Mouse (Mus musculus) CH12.LX (cell line): Measurements from ENCODE around the gene Fam168b. TPM values are rescaled to one million over a fixed set of nuclear protein-coding genes. Genes with fewer than 3 reads are reported as not detected.

Source experiments
- DNase-seq: peaks from one replicate; pipeline ENCODE4 v3.0.0-alpha.2; 2013; ENCODE audit errors: extremely low read depth
- H3K27ac ChIP-seq: 2 replicates; pipeline ENCODE4 v1.5.1; 2012; ENCODE audit warnings: low read depth, mild to moderate bottlenecking, control low read depth, moderate library complexity; ENCODE audit not compliant: insufficient read depth
- H3K27me3 ChIP-seq: replicated peaks from 2 replicates; pipeline ENCODE3; 2012; ENCODE audit warnings: inconsistent platforms
- H3K36me3 ChIP-seq, 2 experiments: replicated peaks in 1 of 2; 2 replicates each; pipeline versions ENCODE3 to v1.6.1; 2012; ENCODE audit warnings: inconsistent platforms in 1 of 2, low read length in 1 of 2, mild to moderate bottlenecking in 1 of 2, mixed read lengths in 1 of 2, moderate library complexity in 1 of 2; ENCODE audit not compliant: control insufficient read depth in 1 of 2, insufficient read depth in 1 of 2
- H3K4me1 ChIP-seq, 2 experiments: 2 replicates each; pipeline ENCODE4 v1.6.1; 2012; ENCODE audit warnings: inconsistent platforms in 1 of 2, moderate library complexity in 1 of 2; ENCODE audit not compliant: insufficient read depth in 2 of 2, control insufficient read depth in 1 of 2
- H3K4me2 ChIP-seq: 2 replicates; pipeline ENCODE4 v1.6.1; 2012; ENCODE audit warnings: low read depth, mild to moderate bottlenecking, control low read depth; ENCODE audit not compliant: poor library complexity, insufficient read depth, severe bottlenecking
- H3K4me3 ChIP-seq, 3 experiments: fragments of 150-350 bp in 1 of 3; sonication (generic) in 1 of 3; replicated peaks in 1 of 3; 2 replicates each; pipeline versions ENCODE3 to v1.5.1; 2011 to 2012; ENCODE audit warnings: low read depth in 2 of 3, low read length in 2 of 3, mild to moderate bottlenecking in 2 of 3, moderate library complexity in 2 of 3, control low read depth in 1 of 3, improper control_type of control experiment in 1 of 3, inconsistent platforms in 1 of 3, mixed read lengths in 1 of 3; ENCODE audit not compliant: poor library complexity in 1 of 3
- H3K79me2 ChIP-seq: replicated peaks from 2 replicates; pipeline ENCODE4 v1.6.1; 2012; ENCODE audit warnings: mild to moderate bottlenecking, moderate library complexity; ENCODE audit not compliant: control insufficient read depth, poor library complexity, insufficient read depth, severe bottlenecking; ENCODE audit errors: extremely low read depth
- H3K9ac ChIP-seq: 2 replicates; pipeline ENCODE4 v1.6.1; 2012; ENCODE audit warnings: low read depth, mild to moderate bottlenecking, control low read depth, moderate library complexity; ENCODE audit not compliant: insufficient read depth
- H3K9me3 ChIP-seq: replicated peaks from 2 replicates; pipeline ENCODE3; 2012; ENCODE audit warnings: low read length, inconsistent platforms, mixed read lengths
- CHD1 ChIP-seq: IDR thresholded peaks from 2 replicates; pipeline ENCODE4 v1.6.1; 2012; ENCODE audit warnings: low read depth, low read length, improper control_type of control experiment, inconsistent platforms
- CHD2 ChIP-seq: IDR thresholded peaks from 2 replicates; pipeline ENCODE4 v1.6.1; 2011; ENCODE audit warnings: low read length, improper control_type of control experiment
- ETS1 ChIP-seq: conservative IDR thresholded peaks from 2 replicates; pipeline ENCODE4 v1.6.1; 2012; ENCODE audit warnings: low read depth, mild to moderate bottlenecking, inconsistent platforms, low read length, improper control_type of control experiment, moderate library complexity
- HCFC1 ChIP-seq: IDR thresholded peaks from 2 replicates; pipeline ENCODE4 v1.6.1; 2012; ENCODE audit warnings: low read depth, mild to moderate bottlenecking, inconsistent platforms, low read length, improper control_type of control experiment
- IRF4 ChIP-seq: IDR thresholded peaks from 2 replicates; pipeline ENCODE4 v1.6.1; 2014; ENCODE audit warnings: low read depth, mild to moderate bottlenecking, inconsistent platforms, low read length, improper control_type of control experiment
- JUN ChIP-seq: IDR thresholded peaks from 2 replicates; pipeline ENCODE4 v1.6.1; 2011; ENCODE audit warnings: low read depth, mild to moderate bottlenecking, low read length, improper control_type of control experiment, moderate library complexity; ENCODE audit not compliant: insufficient read depth
- JUND ChIP-seq: conservative IDR thresholded peaks from 2 replicates; pipeline ENCODE4 v1.6.1; 2011; ENCODE audit warnings: low read depth, low read length, improper control_type of control experiment
- KAT2A ChIP-seq: IDR thresholded peaks from 2 replicates; pipeline ENCODE4 v1.6.1; 2012; ENCODE audit warnings: low read length, improper control_type of control experiment, inconsistent platforms; ENCODE audit not compliant: insufficient replicate concordance
- MAFK ChIP-seq: IDR thresholded peaks from 2 replicates; pipeline ENCODE4 v1.6.1; 2011; ENCODE audit warnings: low read length, improper control_type of control experiment; ENCODE audit not compliant: insufficient replicate concordance
- MXI1 ChIP-seq: IDR thresholded peaks from 2 replicates; pipeline ENCODE4 v1.6.1; 2011; ENCODE audit warnings: mild to moderate bottlenecking, low read depth, low read length, improper control_type of control experiment
- PAX5 ChIP-seq: IDR thresholded peaks from 2 replicates; pipeline ENCODE4 v1.6.1; 2012; ENCODE audit warnings: low read length, inconsistent platforms, mixed read lengths
- POLR2A ChIP-seq: IDR thresholded peaks from 2 replicates; pipeline ENCODE4 v1.6.1; 2011; ENCODE audit warnings: low read depth, mild to moderate bottlenecking, improper control_type of control experiment, low read length
- SIN3A ChIP-seq: IDR thresholded peaks from 2 replicates; pipeline ENCODE4 v1.6.1; 2012; ENCODE audit warnings: low read length, improper control_type of control experiment, inconsistent platforms
- ZKSCAN1 ChIP-seq: IDR thresholded peaks from 2 replicates; pipeline ENCODE4 v1.6.1; 2012; ENCODE audit warnings: low read depth, inconsistent platforms, low read length, improper control_type of control experiment, borderline replicate concordance
- ZNF384 ChIP-seq: IDR thresholded peaks from 2 replicates; pipeline ENCODE4 v1.6.1; 2012; ENCODE audit warnings: low read depth, low read length, improper control_type of control experiment, inconsistent platforms
- dilution Hi-C: fragments of 300-500 bp; cut with MboI; formaldehyde crosslinking; loops from 2 replicates; pipeline ENCODE4 v1.14.3; 2020; ENCODE audit warnings: low sequenced_read_pairs; ENCODE audit not compliant: extremely low pct_unique_long_range_greater_than_20kb, extremely low pct_ligation_motif_present
- in situ Hi-C: fragments of 300-500 bp; cut with MboI; formaldehyde crosslinking; loops from 3 replicates; pipeline ENCODE4 v1.14.3; 2019; ENCODE audit warnings: low sequenced_read_pairs, low pct_ligation_motif_present, low pct_unique_long_range_greater_than_20kb, mixed read lengths
- polyA plus RNA-seq: library from polyadenylated mRNA; unstranded; fragments of >175 nt; gene quantifications from 2 replicates; pipeline ENCODE4 v1.2.1, GENCODE M21; 2012; ENCODE audit warnings: low read depth; ENCODE audit not compliant: insufficient read length
- total RNA-seq, 2 experiments: library from RNA; depleted of rRNA; stranded (reverse); fragments of 300-350 nt in 1 of 2; fragments of >200 nt in 1 of 2; gene quantifications; 2 replicates each; pipeline ENCODE4 v1.2.3; 2012 to 2014

Fam168b gene
- total and polyA plus RNA-seq, 3 experiments: 50.5 to 67.5 (median 60.9) TPM

GRCm38 (mm10) chr1:34821411-34821810 lies 21.5 kb downstream of the Fam168b start:
- dilution Hi-C loops: no loop called here
- Histone ChIP-seq H3K27me3 (no peaks in the 10 kb centered on the region), H3K27ac (no peak overlapping the region), H3K9me3 (no peaks in the 10 kb centered on the region), H3K4me2 (no peak overlapping the region), H3K4me1 (peaks cover 0 to 24% of the 10 kb centered on the region in 2 experiments; a peak in 2 of 4 replicates), H3K36me3 (peaks cover 71 to 90% of the 10 kb centered on the region in 2 experiments), H3K79me2 (peaks cover 23% of the 10 kb centered on the region), H3K4me3 (no peak overlapping the region), H3K9ac (no peak overlapping the region)
- in situ Hi-C loops: no loop called here
- TF ChIP-seq POLR2A: no peak
- TF ChIP-seq ZNF384: no peak
- TF ChIP-seq JUND: no peak
- no peak for TF ChIP-seq ZKSCAN1
- no peak for TF ChIP-seq CHD2
- no peak for TF ChIP-seq CHD1
- TF ChIP-seq SIN3A: no peak
- TF ChIP-seq MXI1: no peak
- TF ChIP-seq JUN: no peak
- TF ChIP-seq KAT2A: no peak
- TF ChIP-seq MAFK: no peak
- no peak for TF ChIP-seq HCFC1
- no peak for DNase-seq

GRCm38 (mm10) chr1:34819225-34819910 lies 23.5 kb downstream of the Fam168b start:
- in situ Hi-C loops (no loop called here), dilution Hi-C loops (no loop called here)
- H3K36me3 ChIP-seq: peaks cover 75 to 99% of the 10 kb centered on the region in 2 experiments
- no peak overlapping the region for H3K4me3 ChIP-seq
- DNase-seq: no peak
- peaks cover 17% of the 10 kb centered on the region for H3K79me2 ChIP-seq
- H3K27ac ChIP-seq: no peak overlapping the region; the same call in 1 of the 2 replicates
- TF ChIP-seq PAX5 (no peak), ETS1 (no peak), JUN (no peak), IRF4 (no peak), SIN3A (no peak)
- no peak overlapping the region for H3K9ac ChIP-seq
- peaks cover 0 to 6% of the 10 kb centered on the region in 2 experiments; a peak in 1 of 4 replicates for H3K4me1 ChIP-seq
- H3K4me2 ChIP-seq: no peak overlapping the region
- no peaks in the 10 kb centered on the region for H3K9me3 ChIP-seq
- H3K27me3 ChIP-seq: no peaks in the 10 kb centered on the region
